Mouse (Mus musculus) naive thymus-derived CD4-positive, alpha-beta T cell, adult 2 months (primary cell): ENCODE measurements around the gene Psmb8.
A peak's percentile ranks its signal among the peaks of the same experiment; 100 is the strongest.

Source experiments
- DNase-seq: peaks from one replicate; pipeline ENCODE4 v3.0.0-alpha.2; 2011; ENCODE audit warnings: low read depth

The Psmb8 gene

DNA sequence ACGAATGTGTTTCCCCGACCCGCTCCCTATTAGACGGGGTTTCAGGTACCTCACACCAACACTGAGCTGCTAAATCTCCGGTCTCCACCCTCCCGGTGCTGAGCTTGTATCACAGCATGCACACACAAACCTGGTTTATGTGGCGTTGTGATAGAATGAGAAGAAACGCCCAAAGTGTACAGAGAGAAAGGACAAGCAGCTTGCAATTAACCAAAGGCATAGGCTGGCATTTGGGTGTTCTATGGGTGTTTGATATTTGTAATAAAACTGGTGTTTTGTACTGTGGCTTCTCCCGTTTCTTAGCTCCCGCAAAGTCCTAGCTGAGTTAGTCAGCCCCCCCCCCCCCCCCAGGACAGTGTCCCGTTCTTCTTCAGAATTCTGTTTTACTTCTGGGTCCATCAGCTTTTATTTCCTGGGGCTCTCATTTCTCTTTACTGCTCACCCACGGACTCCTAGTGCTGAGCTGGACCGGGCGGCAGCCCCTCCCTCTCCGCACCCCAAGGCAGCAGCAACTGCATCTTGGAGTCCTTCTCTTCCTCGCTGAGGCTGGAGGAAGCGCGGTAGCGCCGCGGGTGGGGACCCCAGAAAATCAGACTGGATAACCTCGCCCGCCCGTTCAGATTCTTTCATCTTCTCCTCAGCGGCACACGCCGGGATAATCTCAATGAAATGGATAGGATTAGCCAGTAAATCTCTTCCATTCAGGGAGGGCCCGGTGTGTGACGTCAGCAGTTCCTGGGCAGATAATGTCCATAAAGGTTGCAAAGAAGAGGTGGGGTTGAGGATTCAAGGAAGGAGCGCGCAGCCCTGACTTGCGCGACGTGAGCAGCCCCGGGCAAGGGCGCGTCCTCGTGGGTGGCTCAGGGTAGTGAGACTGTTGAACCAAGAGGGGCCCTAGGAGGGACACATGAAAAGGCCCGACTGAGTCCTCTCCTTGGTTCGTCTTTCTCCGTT, at the start of gene Psmb8:
TSS of gene Psmb8 (plus strand) at position 781 of the 954 bp plus-strand sequence.
- DNase-seq, result peak; percentile 85

DNA sequence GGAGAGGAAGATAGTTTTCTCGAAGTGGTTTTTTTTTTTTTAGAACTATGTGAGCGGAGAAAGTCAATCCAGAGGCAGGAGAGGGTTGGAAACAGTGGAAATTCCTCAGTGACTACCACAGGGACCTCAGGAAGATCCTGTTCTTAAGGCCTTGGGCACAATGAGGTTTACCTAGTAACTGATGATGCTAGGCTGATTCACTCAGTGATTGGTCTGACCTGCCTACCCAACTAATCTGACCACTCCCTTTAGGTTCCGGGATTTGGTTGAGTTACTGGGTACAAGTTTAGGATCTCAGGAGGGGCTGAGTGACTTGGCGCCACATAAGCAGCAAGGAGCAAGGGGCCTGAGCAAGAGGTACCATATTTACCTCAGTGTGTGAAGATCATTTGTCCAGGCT, 44.6 kb upstream of the Psmb8 start, which contains the start of gene H2-DMb1:
TSS of gene H2-DMb1 (plus strand) at position 150 of the 400 bp plus-strand sequence.
- peak; percentile 73 for DNase-seq

DNA sequence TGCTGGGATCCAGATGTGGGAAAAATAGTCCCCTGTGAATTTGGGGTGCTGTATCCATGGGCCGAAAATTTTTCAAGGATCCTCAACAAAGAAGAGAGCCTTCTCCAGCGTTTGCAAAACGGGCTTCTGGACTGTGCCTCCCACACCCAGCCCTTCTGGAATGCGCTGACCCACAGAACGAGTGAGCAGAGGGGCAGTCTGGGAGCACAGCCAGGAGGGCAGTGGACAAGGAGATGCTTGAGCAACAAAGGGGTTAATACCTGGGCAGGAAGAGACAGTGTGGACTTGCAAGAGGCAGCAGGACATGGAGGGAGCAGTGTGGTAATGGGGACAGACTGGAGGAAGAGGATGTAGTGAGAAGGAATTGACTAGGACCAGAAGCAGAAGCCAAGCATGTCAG, 42.0 kb upstream of the Psmb8 start:
- no peak for DNase-seq

DNA sequence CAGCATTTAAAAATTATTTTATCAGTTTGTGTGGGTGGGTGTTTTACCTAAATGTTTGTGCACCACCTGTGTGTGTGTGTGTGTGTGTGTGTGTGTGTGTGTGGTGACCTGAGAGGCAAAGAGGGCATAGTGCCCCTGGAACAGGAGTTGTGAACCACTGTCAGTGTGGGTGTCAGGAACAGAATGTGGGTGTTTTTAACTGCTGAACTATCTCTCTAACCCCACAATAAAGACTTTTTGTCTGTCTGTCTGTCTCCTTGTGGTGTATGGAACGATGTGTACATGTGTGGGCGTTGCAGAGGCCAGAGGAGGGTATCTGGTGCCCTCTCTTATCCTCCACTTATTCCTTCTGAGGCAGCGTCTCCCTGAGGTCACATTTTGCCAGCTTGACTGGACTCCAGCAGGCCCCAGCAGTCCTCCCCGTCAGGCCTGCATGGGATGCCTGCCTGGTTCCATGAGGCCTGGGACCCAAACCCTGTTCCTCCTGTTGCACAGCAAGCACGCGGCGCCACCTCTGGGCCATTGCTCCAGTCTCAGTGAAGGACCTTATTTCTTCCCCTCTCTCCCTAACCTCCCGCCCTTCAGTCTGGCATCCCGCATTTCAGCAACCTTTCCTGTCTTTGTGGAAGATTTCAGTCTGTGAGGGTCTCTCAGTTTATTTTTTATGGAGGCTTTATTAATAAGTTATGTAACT, 33.2 kb upstream of the Psmb8 start:
- DNase-seq, result peak; percentile 64

DNA sequence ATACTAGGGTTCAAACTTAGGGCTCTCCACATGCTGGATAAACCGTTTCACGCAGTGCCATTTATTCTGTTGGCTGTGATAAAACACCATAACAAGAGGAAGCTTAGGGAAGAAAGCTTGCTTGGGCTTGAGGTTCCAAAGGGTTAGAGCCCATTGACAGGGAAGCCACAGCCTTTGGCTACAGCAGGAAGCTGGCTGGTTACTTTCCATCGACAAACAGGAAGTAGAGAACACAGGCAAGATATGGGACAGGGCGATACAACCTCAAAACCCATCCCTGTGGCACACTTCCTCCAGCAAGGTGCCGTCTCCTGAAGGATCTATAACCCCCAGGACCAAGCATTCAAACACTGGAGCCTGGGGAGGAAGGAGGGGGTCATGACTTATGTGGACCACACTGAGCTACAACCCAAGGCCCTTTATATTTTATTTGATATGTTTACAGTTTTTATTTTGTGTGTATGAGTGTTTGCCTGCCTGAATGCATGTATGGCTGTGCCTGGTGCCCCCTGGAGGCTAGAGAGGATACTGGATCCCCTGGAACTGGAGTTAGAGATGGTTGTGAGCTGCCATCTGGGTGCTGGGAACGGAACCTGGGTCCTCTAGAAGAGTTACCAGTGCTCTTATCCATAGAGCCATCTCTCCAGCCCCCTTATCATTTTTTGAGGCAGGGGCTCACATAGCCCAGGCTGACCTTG, 32.3 kb upstream of the Psmb8 start:
- DNase-seq, result peak; percentile 65

DNA sequence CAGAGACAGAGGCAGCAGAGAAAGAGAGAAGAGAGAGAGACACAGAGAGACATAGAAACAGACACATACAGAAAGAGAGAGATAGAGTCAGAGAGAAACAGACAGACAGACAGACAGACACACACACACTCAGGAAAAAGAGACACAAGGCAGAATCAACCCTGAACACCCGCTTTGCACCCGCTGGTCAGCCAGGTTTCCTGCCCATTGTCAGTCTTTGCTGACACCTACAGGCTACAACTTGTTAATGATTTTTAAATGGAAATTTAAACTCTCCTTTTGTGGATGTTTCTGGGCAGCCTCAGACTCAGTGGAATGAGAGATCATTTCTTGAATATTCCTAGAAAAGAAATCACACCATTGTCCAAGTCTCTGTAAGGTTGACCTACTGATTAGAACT, 28.2 kb upstream of the Psmb8 start:
- peak; percentile 78 for DNase-seq

DNA sequence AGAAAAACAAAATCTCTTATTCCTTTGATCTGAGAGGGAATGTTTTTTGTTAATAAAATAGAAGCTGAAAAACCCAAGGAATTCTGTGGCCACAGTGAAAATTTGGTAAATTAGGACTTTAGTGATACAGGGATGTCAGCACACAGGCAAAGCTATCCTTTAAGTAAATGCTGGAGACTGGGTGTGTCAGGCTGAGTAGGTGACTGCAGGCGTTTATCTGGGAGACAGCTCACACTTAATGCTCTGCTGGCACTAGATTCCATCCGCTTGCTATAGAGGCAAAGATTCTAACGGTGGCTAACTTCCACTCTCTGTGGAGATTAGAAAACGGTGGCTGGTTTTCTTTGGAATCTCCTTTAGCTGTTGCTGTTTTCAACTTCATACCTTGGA, 27.0 kb upstream of the Psmb8 start:
- no peak for DNase-seq

DNA sequence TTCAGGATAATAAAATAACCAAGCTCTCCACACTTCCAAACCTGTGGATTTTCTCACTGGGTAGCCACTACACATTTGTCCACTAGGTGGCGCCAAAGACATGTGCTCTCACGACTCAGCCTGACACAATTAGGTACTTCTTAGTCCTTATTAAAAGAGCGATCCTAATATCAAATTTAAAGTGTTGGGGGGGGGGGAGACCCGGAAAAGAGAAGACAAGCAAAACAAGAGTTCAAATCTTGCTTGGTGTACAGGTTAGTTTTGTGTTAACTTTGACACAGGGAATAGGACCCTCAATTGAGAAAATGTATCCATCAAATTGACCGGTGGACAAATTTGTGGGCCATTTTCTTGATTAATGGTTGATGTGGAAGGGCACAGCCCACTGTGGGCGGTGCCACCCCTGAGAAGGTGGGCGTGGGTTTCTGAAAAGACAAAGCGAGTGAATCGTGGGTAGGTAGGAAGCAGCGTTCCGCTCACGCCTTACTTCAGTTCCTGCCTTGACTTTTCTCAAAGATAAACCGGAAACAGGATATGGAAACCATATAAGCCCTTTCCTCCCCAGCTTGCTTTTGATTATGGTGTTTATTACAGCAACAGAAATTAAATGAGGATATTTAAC, 26.5 kb upstream of the Psmb8 start:
- DNase-seq, result peak; percentile 96

DNA sequence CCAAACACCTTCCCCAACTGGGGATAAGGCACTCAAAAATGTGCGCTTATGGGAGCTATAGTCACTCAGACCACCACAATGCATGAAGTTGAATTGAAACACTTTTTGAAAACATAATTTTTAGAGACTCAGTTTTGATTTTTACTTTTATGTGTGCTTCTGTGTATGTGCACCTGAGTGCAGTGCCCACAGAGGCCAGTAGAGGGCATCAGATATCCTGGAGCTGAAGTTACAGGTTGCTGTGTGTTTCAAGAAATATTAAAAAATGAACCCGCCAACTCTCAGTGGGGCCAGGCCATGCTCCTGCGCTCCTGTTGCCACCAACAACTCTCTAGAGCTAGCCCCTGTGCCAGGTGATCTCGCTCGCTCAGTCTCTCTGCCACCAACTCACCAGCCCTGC, 25.0 kb upstream of the Psmb8 start:
- DNase-seq, result peak; percentile 57

DNA sequence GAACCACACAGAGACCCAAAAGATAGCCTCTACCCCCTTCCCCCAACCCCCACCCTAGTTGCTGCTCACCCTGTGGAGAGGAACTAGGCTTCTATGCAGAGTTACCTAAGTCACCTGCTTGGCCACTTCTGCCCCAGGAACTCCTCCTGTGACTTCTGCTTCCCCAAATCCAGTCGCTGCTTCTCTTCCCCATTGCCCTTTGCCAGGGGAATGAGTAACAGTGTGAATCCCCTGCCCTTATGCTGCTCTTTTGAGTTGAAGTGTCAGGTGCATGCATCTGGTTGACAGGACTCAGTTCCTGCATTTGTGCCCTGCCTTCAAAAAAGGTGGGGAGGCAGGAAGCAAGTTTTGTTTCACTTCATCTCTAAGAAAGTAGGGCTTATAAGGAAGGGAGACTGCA, 23.4 kb upstream of the Psmb8 start:
- peak; percentile 63 for DNase-seq

DNA sequence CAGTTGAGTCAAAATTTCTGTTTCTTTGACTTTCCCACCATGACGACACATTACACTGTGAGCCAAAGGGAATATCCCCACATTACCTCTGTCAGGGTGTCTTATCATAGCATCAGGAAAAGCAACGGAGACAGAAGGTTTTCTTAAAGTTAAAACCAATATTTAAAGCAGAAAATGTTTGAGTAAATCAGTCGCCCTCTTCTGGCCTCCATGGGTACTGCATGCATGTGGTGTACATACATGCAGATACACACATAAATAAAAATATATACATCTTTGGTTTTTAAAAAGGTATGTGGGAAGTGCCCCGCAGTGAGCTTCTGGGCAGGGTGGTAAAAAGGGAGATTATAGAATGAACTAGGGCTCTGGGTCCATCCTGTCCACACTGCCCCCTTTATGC, 20.3 kb upstream of the Psmb8 start:
- peak; percentile 75 for DNase-seq

DNA sequence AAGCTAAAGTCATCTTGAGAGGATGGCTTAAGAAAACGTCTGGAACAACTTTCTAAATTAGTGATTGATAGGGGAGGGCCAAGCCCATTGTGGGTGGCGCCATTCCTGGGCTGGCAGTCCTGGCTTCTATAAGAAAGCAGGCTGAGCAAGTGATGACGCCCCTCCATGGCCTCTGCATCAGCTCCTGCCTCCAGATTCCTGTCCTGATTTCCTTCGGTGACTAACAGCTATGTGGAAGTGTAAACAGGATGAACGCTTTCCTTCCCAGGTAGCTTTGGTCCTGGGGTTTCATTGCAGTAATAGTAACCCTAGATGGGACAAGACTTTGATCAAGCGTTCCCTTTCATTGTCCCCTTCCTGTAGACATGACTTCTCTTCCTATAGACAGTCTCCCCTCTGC, 18.5 kb upstream of the Psmb8 start:
- no peak for DNase-seq

DNA sequence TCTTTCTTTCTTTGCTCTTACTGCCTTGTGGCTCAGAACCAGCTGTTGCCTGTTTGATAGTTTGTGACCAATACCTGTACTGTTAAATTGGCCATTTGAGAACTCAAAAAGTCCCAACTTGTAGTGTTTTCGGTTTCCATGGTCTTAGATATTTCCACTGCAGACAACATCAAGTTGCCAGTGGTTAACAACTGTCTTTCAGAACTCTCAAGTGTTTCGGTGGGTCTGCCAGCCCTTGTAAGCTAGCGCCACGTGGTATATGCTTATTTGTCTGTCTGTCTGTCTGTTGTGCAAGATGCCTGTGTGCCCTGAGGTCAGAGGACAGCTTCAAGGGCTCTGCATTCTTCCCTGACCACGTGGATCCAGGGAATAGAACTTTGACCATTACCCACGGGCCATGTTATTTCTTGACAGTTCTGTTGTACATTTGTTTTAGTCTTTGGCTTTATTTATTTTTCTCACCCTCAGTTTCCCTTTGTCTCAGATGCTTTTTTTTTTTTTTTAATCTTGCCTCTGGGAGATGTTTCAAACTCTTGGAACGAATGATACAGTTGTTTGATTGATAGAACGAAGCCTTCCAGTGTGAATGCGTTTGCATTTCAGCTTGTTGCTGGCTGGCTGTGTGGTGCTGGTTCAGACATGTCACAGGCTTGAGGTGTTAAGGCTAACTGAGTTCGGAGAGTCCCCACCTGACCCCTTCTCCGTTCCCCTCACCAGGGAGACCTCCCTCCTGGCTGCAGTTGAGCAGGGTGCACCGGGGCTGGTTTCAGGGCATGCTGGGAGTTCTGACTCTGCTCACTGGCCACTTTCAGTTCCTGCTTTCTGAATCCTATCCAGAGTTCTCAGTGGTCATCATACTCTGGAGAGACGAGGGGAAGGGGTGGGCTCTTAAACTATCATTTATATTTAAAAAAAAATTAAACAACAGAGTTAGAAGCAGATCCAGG, 17.3 kb upstream of the Psmb8 start:
- DNase-seq, result no peak

DNA sequence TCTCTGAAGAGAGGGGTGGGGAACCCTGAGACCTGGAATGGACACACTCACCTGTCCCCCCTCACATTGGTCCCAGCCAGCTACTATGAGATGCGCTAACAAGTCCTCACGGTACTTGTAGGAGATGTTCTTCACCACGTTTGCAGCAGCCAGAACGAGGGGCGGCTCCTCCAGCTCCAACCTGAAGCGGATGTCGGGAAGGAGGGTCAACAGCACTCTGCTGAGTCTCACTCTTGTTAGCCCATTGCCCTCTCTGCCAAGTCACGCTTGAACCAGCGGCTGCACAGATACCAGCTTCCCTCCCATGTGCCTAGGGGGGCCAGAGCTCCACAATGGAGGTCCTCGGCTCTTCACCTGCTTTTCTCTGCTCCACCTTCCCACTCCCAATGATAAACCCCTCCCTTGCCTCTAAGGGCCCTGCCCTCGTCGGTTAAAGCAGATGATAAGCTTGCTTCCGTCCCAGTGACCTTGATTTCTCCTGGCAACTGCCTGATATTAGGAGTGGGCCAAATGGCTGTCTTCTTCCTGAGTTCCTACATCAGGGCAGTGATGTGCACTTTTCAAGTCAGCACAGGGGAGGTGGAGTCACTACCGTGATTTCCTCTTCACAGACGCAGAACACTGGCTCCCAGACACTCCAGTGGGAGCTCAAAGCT, 13.8 kb upstream of the Psmb8 start:
- DNase-seq, result no peak

DNA sequence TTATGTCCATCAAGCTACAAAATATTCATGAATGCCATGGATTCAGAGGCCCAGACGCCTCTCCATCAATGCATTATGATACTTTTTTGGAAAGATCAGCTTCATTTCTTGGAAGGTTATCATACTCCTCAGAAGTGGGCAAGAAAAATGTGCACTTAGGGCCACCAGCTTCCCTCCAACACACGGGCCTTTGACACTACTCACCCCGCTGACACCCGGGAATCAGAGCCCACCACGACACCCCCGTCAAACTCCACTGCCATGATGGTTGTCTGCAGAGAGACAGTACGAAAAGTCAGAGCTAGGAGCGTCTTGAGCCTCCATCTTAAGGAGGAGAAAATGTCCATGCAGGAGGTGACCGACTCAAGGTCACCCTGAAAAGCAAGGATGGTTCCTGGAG, 12.0 kb upstream of the Psmb8 start:
- no peak for DNase-seq

DNA sequence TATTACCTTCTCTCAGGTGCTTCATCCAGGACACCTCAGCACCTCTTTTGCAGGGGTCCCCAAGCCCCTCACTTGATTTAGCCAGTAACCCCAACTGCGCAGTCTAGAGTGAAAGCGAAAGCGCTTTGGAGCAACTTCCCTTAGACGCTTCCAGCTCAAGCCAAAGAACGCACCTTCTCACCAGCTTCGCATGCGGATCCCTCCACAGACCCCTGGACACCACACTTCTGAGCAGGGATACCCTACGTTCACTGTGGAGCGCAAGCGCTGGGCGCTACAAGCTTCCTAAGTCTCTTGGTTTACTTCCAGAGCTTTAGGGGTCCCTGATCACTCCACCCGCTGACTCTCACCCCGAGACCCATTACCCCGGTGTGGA, 10.6 kb upstream of the Psmb8 start:
- no peak for DNase-seq

DNA sequence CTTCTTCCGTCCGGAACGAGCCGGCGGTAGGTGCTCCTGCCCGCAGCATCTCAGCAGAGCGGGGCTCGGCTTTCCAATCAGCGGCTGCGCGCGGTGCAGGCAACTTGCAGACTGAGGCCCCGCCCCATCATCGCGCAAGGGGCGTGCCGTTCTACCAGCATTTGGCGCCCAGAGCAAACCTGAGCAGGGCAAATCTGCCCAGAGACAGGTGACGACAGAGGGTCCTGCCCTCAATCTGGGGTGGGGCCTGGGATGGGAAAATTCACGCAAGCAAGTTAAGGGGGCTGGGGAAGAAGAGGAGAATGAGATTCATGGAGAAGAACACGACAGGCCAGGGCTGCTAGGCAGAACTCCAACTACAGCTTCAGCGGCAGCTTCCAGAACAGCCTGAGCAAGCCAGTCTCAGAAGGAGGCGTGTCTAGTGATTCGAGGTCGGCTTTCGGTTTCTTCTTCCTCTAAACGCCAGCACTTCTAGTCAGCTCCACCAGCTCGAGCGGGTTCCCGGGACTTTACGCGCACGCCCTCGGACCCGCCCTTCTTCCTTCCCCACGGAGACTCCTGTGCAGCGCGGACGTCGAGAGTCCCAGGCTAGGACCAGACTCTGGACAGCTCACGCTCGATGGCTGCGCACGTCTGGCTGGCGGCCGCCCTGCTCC, 10.1 kb upstream of the Psmb8 start, which contains the start of the genes Tap1 and Psmb9:
TSS of gene Tap1 (plus strand) at position 293 of the 656 bp plus-strand sequence.
TSS of gene Psmb9 (minus strand) at position 504 of the 656 bp plus-strand sequence.
- DNase-seq, result peak; percentile 100

DNA sequence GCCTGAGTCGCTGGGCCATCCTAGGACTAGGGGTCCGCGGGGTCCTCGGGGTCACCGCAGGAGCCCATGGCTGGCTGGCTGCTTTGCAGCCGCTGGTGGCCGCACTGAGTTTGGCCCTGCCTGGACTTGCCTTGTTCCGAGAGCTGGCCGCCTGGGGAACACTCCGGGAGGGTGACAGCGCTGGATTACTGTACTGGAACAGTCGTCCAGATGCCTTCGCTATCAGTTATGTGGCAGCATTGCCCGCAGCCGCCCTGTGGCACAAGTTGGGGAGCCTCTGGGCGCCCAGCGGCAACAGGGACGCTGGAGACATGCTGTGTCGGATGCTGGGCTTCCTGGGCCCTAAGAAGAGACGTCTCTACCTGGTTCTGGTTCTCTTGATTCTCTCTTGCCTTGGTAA, 9.5 kb upstream of the Psmb8 start:
- DNase-seq, result peak; percentile 61

DNA sequence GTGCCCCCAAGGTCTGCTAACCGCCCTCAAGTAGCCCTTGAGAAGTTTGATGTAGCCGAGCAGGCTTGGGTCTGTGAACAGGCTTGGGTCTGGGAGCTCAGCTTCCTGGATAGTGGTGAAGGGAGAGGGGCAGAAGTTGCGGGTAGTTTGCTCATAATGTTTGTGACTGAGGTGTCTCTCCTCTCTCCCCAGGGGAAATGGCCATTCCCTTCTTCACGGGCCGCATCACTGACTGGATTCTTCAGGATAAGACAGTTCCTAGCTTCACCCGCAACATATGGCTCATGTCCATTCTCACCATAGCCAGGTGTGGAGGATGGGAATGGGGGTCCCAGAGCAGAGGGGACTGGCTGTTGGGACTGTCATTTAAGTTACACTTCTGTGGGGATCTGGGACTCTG, 8.5 kb upstream of the Psmb8 start:
- no peak for DNase-seq

DNA sequence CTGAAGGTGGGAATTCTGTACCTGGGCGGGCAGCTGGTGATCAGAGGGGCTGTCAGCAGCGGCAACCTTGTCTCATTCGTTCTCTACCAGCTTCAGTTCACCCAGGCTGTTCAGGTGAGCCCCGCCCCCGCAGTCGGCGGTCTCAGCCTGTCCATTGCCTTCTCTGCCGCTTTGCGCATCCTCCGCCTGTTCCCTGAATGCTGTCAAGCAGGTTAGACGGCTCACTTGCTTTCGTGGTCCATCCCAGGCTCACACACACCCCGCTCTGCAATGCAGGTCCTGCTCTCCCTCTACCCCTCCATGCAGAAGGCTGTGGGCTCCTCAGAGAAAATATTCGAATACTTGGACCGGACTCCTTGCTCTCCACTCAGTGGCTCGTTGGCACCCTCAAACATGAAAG, 4.7 kb upstream of the Psmb8 start:
- DNase-seq, result no peak
